In the genomic region with DNA sequence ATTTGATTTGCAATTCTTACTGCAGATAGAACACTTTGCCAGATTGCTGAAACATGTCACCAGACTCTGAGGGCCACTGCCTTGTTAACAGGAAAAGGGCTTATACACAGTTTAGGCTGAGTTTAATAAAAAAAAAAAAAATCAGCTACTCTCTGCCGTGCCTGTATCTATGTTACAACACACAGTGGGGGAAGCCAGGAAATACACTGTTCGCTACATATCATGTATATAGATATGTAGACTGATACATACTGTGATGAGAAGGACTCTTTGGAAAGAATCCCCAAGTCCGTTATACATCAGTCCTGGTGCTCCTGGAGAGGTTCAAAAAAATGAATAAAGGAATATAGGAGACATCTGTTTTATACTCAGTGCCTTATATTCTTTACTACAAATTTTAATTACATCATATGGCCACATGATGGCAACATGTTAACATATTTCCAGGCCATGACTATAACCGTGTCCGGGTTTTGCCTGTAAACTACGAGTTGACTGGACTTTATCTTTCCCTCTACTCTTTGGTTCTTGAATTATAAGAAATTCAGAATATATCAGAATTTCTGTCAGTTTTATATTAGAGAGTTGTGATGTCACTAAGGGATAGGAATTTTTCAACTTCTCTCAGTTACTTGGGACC, we compare ENCODE assay signal across 9 mouse cellular contexts.
DNase-seq lines count a peak whose midpoint lies in the region; ATAC-seq and TF ChIP-seq lines count a peak whose summit lies in the region.
"Had no signal": no experiment of that assay in that cellular context is flagged by ENCODE, and none has a peak within 500 bp of the region (broad histone marks: within the 10 kb centered on the region; RNA-seq: fewer than 3 reads in every experiment).

No protein-coding gene starts in this region.

- no peak overlapping the region for H3K4me3 ChIP-seq in left cerebral cortex, adult 2 months
- H3K4me3 ChIP-seq in hindbrain, embryonic 16.5 days (ENCODE audit: low read length), result no peak overlapping the region
- no peak overlapping the region for H3K4me3 ChIP-seq in midbrain, embryonic 15.5 days
- H3K4me3 ChIP-seq in thymus, adult 2 months (ENCODE audit: control insufficient read depth, insufficient read depth, low read length), result no peak overlapping the region
- H3K4me3 ChIP-seq: liver, embryonic 15.5 days had no signal

- H3K4me2 ChIP-seq in hindbrain, embryonic 16.5 days (ENCODE audit: low read length), result no peak overlapping the region
- no peak overlapping the region for H3K4me2 ChIP-seq in midbrain, embryonic 15.5 days
- H3K4me2 ChIP-seq: liver, embryonic 15.5 days had no signal

- peak; percentile 83 for ATAC-seq in hindbrain, embryonic 16.5 days
- peak; percentile 85 for ATAC-seq in midbrain, embryonic 15.5 days (replicated peaks)

- H3K9me3 ChIP-seq in hindbrain, embryonic 16.5 days (ENCODE audit: control insufficient read depth, low read length), result no peaks in the 10 kb centered on the region
- no peaks in the 10 kb centered on the region for H3K9me3 ChIP-seq in midbrain, embryonic 15.5 days
- H3K9me3 ChIP-seq: liver, embryonic 15.5 days had no signal

- H3K4me1 ChIP-seq in hindbrain, embryonic 16.5 days (ENCODE audit: control insufficient read depth, insufficient read depth, low read depth, low read length), result no peaks in the 10 kb centered on the region
- H3K4me1 ChIP-seq in midbrain, embryonic 15.5 days, result no peaks in the 10 kb centered on the region
- no peaks in the 10 kb centered on the region for H3K4me1 ChIP-seq in thymus, adult 2 months (replicated peaks; ENCODE audit: control insufficient read depth, insufficient read depth, low read length)
- H3K4me1 ChIP-seq: liver, embryonic 15.5 days had no signal

- H3K9ac ChIP-seq in hindbrain, embryonic 16.5 days (ENCODE audit: low read depth, low read length), result no peak overlapping the region
- H3K9ac ChIP-seq in midbrain, embryonic 15.5 days, result no peak overlapping the region
- H3K9ac ChIP-seq: liver, embryonic 15.5 days had no signal

- H3K27ac ChIP-seq in left cerebral cortex, adult 2 months, result no peak overlapping the region
- no peak overlapping the region for H3K27ac ChIP-seq in hindbrain, embryonic 16.5 days (ENCODE audit: low read depth, low read length)
- H3K27ac ChIP-seq in midbrain, embryonic 15.5 days, result no peak overlapping the region
- H3K27ac ChIP-seq in thymus, adult 2 months (ENCODE audit: control insufficient read depth, insufficient read depth, low read length), result no peak overlapping the region
- H3K27ac ChIP-seq: liver, embryonic 15.5 days had no signal

- intact Hi-C loops in left cerebral cortex, adult 2 months (cut with DNase I), result loop anchor here (2.0 to 10.0 kb wide), 2 partner anchors 355 to 555 kb away; no protein-coding TSS in a partner anchor

- WGBS in hindbrain, embryonic 16.5 days, result 31% methylated on average over 6 of the region's 6 CpGs
- WGBS in midbrain, embryonic 15.5 days, result 36% methylated on average over 6 of the region's 6 CpGs
- WGBS in thymus, adult 2 months, result 49% methylated on average over 6 of the region's 6 CpGs

- TF ChIP-seq POLR2A in thymus, adult 2 months (IDR thresholded peaks at IDR 0.05; ENCODE audit: control insufficient read depth, extremely low read depth, insufficient read depth, low read length, poor library complexity), result no peak

- TF ChIP-seq CTCF in left cerebral cortex, adult 2 months (IDR thresholded peaks at IDR 0.05), result peak; percentile 52
- no peak for TF ChIP-seq CTCF in thymus, adult 2 months (IDR thresholded peaks at IDR 0.05; ENCODE audit: borderline replicate concordance, control insufficient read depth, extremely low read depth, insufficient read depth, low read length, poor library complexity)

- DNase-seq in left cerebral cortex, adult 2 months (ENCODE audit: extremely low spot score in 1 of 2, low spot score in 2 of 2), result no peak
- no peak for DNase-seq in left cerebral cortex, adult 18-20 months (ENCODE audit: low spot score in 2 of 2)
- peak; percentile 35 for DNase-seq in brain, adult 2 months (ENCODE audit: low read depth, low spot score)
- no peak for DNase-seq in spleen, postnatal 10 days (ENCODE audit: low spot score in 2 of 2)
- no peak for DNase-seq in thymus, postnatal 10 days (ENCODE audit: low spot score in 2 of 2)
- no peak for DNase-seq in thymus, adult 2 months

- no peaks in the 10 kb centered on the region for H3K36me3 ChIP-seq in hindbrain, embryonic 16.5 days (ENCODE audit: control insufficient read depth, insufficient read depth, low read length)
- no peaks in the 10 kb centered on the region for H3K36me3 ChIP-seq in midbrain, embryonic 15.5 days (replicated peaks)
- no peaks in the 10 kb centered on the region for H3K36me3 ChIP-seq in thymus, adult 2 months (ENCODE audit: control insufficient read depth, insufficient read depth, low read length)
- H3K36me3 ChIP-seq: liver, embryonic 15.5 days had no signal

- no peaks in the 10 kb centered on the region for H3K27me3 ChIP-seq in hindbrain, embryonic 16.5 days (replicated peaks; ENCODE audit: control insufficient read depth, insufficient read depth, low read length)
- no peaks in the 10 kb centered on the region for H3K27me3 ChIP-seq in midbrain, embryonic 15.5 days (replicated peaks)
- no peaks in the 10 kb centered on the region for H3K27me3 ChIP-seq in thymus, adult 2 months (ENCODE audit: control insufficient read depth, insufficient read depth, low read length)
- H3K27me3 ChIP-seq: liver, embryonic 15.5 days had no signal
